Mouse (Mus musculus): ENCODE data around the gene Psmb4. TPM values are rescaled to one million over a fixed set of nuclear protein-coding genes. Genes with fewer than 3 reads are reported as not detected.

Psmb4 gene
- total RNA-seq, 1 experiment from 2014 or later = 162 TPM

GRCm38 (mm10) chr3:94835396-94835795 lies 51.4 kb downstream of the Psmb4 start:
- ATAC-seq (replicated peaks; ENCODE audit: insufficient number of reproducible peaks, low FRiP score, low TSS enrichment, poor library complexity, severe bottlenecking) = no peak

Other genes with a start within 250 kb of the Psmb4 start
- gene Gm10972, start 243.8 kb downstream of the Psmb4 start, total RNA-seq (2017) = not detected in 3 replicates
- 1.8 to 6.3 TPM (median 4.6 TPM) in 3 replicates for gene Tuft1, start 228.1 kb downstream of the Psmb4 start, total RNA-seq (2017)
- not detected in 3 replicates for gene Selenbp2, start 193.4 kb downstream of the Psmb4 start, total RNA-seq (2017)
- gene Cgn, start 100.5 kb downstream of the Psmb4 start, total RNA-seq (2017) = 0.32 TPM in 1 of 3 replicates, not detected in the others
- 14.4 to 29.8 TPM (median 15.6 TPM) in 3 replicates for gene Pogz, start 49.4 kb downstream of the Psmb4 start, total RNA-seq (2017)
- 8.9 to 16.0 TPM (median 14.1 TPM) in 3 replicates for gene Selenbp1, start 46.1 kb upstream of the Psmb4 start, total RNA-seq (2017)
- gene Rfx5, start 67.1 kb upstream of the Psmb4 start, total RNA-seq (2017) = 13.9 to 19.6 TPM (median 17.9 TPM) in 3 replicates
- 25.2 to 29.9 TPM (median 27.2 TPM) in 3 replicates for gene Pi4kb, start 87.8 kb upstream of the Psmb4 start, total RNA-seq (2017)
- gene Zfp687, start 128.5 kb upstream of the Psmb4 start, total RNA-seq (2017) = 17.3 to 33.2 TPM (median 29.2 TPM) in 3 replicates
- 201 to 282 TPM (median 263 TPM) in 3 replicates for gene Psmd4, start 155.7 kb upstream of the Psmb4 start, total RNA-seq (2017)
- gene Pip5k1a, start 220.0 kb upstream of the Psmb4 start, total RNA-seq (2017) = 12.2 to 29.3 TPM (median 16.7 TPM) in 3 replicates
- gene Vps72, start 224.1 kb upstream of the Psmb4 start, total RNA-seq (2017) = 43.2 to 86.5 TPM (median 55.3 TPM) in 3 replicates
- gene Tmod4, start 237.5 kb upstream of the Psmb4 start, total RNA-seq (2017) = not detected in 3 replicates
- 65.3 to 128 TPM (median 82.5 TPM) in 3 replicates for gene Scnm1, start 247.1 kb upstream of the Psmb4 start, total RNA-seq (2017)
- gene Lysmd1, start 247.1 kb upstream of the Psmb4 start, total RNA-seq (2017) = 4.1 to 5.9 TPM (median 5.7 TPM) in 3 replicates

Measured in monocyte, adult 5-6 weeks (primary cell).